Mouse (Mus musculus) megakaryocyte, embryonic 14.5 days (primary cell): ENCODE measurements at regions not wholly inside any gene's neighbourhood (a gene's known extent, or its start where the extent isn't known, plus 50 kb on each side); places are given as distances from the start of the nearest gene placed in this dataset.

Source experiments
- FLI1 ChIP-seq: IDR thresholded peaks from 2 replicates; pipeline ENCODE4 v1.6.1; 2012; ENCODE audit warnings: low read length, inconsistent platforms, mixed read lengths
- GATA1 ChIP-seq: IDR thresholded peaks from 3 replicates; pipeline ENCODE4 v1.6.1; 2012; ENCODE audit warnings: mixed read lengths, low read length, inconsistent platforms, borderline replicate concordance

- TF ChIP-seq GATA1 = no peak
- no peak for TF ChIP-seq FLI1
Observed at GRCm38 (mm10) chr2:128372204-128372603, 218.8 kb upstream of the Spdye4c start.
